Mouse (Mus musculus) urinary bladder, adult 18-20 months (tissue): ENCODE results near the gene Fus.
"Not testable (repeated sequence)": the region's sequence is repeated elsewhere in the genome, so short reads cannot be mapped to it uniquely, and the experiment has no call there.

ENCODE experiments used
- DNase-seq, 2 experiments: peaks; one replicate each; pipeline ENCODE4 v3.0.0; 2022; ENCODE audit warnings: low spot score in 2 of 2, mixed read lengths in 2 of 2

The Fus gene

GRCm38 (mm10) chr7:128004487-128005362 is 37.5 kb downstream of the Fus start:
- peak; percentile 67 to 81 for DNase-seq

DNA sequence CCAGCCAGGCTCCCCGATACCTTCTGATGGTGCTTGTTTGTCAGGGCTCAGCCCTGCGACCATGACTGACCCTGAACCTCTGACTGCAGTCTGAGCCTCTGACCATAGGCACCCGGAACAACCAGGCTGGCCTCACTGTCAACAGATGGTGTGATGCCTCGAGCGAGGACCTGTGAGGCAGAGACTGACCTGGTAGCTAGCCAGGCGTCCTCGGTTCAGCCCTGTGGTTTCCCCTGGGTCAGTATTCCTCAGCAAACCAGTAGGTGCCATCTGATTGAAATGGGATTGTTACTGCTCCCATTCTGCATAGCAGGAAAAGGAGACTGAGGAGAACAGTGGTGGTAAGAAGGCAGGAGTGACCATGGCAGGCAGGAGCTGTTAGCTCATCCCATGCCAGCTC is 38.9 kb downstream of the Fus start:
- DNase-seq = no peak

GRCm38 (mm10) chr7:128009715-128010340 is 42.6 kb downstream of the Fus start:
- no peak for DNase-seq

- no peak for DNase-seq
Observed at GRCm38 (mm10) chr7:128012136-128012780, 45.0 kb downstream of the Fus start.

- no peak for DNase-seq
Observed at GRCm38 (mm10) chr7:128013116-128013515, 45.9 kb downstream of the Fus start.

DNA sequence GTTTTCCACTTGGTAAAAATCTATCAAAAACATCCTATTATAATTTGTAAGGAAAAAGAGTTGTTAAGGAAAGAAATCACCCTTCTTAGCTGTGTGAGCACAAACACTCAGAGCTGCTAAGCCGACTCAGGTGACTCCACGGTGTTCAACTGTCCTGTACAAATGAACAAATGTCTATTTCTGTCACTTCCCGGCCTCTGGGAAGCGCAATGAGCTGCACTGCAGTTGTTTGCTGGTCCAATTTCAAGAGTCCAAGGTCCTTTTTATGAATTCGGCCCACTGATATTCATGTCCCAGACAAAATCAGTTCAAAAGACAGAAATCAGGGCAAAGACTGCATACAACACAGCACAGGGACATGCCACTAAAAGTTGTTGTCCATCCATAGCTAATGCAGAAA is 48.9 kb downstream of the Fus start:
- DNase-seq = not testable (repeated sequence)

GRCm38 (mm10) chr7:128016650-128017049 is 49.4 kb downstream of the Fus start:
- DNase-seq = no peak

GRCm38 (mm10) chr7:128018275-128018674 is 51.0 kb downstream of the Fus start:
- DNase-seq = no peak

DNA sequence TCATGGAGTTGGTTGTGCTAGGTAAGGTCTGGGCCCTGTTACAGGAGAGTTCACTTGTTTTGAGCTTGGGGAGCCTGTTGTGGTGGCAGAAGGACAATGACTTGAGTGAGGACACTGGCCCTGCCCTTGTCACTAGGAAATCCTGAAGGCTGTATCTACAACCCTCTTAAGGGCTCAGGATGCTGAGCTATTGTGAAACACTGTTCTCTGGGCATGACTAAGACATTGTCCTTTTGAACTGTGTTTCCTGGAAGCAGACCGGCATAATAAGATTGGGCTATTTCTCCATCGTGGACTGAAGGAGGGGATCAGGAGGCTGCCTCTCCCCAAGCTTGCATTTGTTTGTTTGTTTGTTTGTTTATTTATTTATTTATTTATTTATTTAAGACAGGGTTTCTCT is 51.9 kb downstream of the Fus start:
- DNase-seq = no peak

GRCm38 (mm10) chr7:128022974-128023373 is 55.7 kb downstream of the Fus start:
- DNase-seq = no peak

DNA sequence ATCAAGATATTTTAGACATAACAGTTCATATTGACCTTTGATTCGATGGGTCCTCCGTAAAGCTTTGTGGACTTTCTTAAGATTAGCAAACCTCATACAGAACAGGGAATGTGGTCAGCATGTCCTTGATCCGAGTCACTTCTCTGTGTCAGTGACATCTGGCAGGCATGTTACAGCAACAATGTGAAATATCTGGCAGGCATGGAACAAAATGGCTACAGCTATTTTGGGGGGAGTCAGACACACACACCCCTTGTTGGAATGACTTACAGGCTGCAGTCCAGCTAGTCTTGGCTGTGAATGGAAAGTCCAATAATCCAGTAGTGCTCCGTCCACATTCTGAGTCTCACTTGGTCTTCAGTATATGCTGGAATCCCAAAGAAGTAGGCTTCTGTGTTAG is 56.3 kb downstream of the Fus start:
- no peak for DNase-seq

DNA sequence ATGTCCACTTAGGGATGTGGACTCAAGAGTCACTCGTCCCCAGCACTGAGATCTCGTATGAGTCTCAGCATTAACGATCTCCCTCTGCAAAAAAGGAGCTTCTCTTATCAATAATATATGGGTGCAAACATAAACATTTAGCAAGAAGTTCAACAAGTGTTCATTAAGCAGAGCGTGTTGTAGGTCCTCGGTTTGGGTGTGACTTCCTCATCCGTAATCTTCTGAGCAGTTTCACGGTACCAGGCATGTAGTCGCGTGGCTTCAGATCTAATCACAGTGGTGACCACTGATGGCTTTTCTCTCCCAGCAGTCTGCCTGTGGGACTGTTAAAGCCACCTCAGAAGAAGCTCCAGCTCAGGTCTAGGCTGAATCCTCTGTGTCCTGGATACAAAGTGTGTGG is 57.1 kb downstream of the Fus start:
- DNase-seq = no peak

- DNase-seq = no peak
Observed at GRCm38 (mm10) chr7:128024932-128025331, 57.7 kb downstream of the Fus start.

GRCm38 (mm10) chr7:128025381-128025780 is 58.1 kb downstream of the Fus start:
- peak in 1 of 2 experiments; percentile 45 for DNase-seq

- DNase-seq = no peak
Observed at GRCm38 (mm10) chr7:128031403-128031976, 64.2 kb downstream of the Fus start.

DNA sequence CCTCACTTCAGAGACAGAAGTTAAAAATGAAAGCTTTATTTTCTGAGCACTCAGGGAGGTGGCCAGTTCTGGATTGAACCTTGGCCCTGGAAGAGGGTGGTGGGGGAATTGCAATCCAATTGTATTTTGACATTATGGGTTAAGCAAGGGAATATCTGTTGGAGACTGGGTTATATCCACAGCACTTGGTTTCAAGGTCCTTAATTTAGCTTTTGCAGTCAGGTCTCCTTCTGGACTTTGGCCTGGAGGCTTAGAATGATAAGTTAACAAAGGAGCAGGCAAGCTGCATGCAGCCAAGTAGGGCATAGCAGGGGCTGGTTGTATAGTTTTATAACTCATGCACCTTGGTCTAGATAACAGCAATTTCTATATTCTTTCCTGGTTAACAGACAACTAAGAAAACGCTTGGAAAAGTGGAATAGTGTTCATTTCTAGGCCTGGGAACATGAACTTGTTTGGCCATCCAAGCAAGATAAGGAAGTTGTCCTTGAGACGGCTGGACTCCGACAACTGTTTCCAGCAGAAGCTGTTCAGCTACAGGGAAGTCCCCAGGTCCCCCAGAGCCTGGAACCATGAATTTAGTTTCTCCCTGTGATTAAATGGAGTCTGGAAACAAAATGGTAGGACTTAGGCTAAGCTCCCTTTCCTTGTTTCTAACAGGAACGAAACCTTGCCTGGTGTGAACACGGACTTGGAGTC is 65.2 kb downstream of the Fus start:
- no peak for DNase-seq

GRCm38 (mm10) chr7:128032989-128033293 is 65.7 kb downstream of the Fus start:
- no peak for DNase-seq

- no peak for DNase-seq
Observed at GRCm38 (mm10) chr7:128033616-128034015, 66.4 kb downstream of the Fus start.
